Mouse (Mus musculus) embryonic facial prominence, embryonic 11.5 days (tissue): ENCODE data around the gene Mif. TPM values are rescaled to one million over a fixed set of nuclear protein-coding genes. Genes with fewer than 3 reads are reported as not detected.

ENCODE experiments used
- ATAC-seq: fragments of 200-750 bp; cut with Nextera tagmentation; replicated peaks from 2 replicates; pipeline ENCODE4 v1.8.0; 2017; ENCODE audit warnings: low read depth; ENCODE audit not compliant: insufficient number of reproducible peaks, low FRiP score, low TSS enrichment
- DNase-seq: peaks from one replicate; pipeline ENCODE4 v3.0.0-alpha.2; 2015; ENCODE audit warnings: low spot score
- H3K27ac ChIP-seq: fragments of 300-500 bp; sonication (generic); replicated peaks from 2 replicates; pipeline ENCODE4 v1.5.1; 2014; ENCODE audit warnings: mild to moderate bottlenecking, low read depth, low read length, control low read depth
- H3K27me3 ChIP-seq: fragments of 300-500 bp; sonication (generic); 2 replicates; pipeline ENCODE4 v1.6.1; 2014; ENCODE audit warnings: mild to moderate bottlenecking, low read length, moderate library complexity, mixed read lengths; ENCODE audit not compliant: control insufficient read depth, insufficient read depth
- H3K36me3 ChIP-seq: fragments of 300-500 bp; sonication (generic); replicated peaks from 2 replicates; pipeline ENCODE4 v1.6.1; 2014; ENCODE audit warnings: low read depth, mild to moderate bottlenecking, low read length, moderate library complexity, mixed read lengths; ENCODE audit not compliant: control insufficient read depth, insufficient read depth
- H3K4me1 ChIP-seq: fragments of 300-500 bp; sonication (generic); 2 replicates; pipeline ENCODE4 v1.6.1; 2014; ENCODE audit warnings: low read length, mixed read lengths; ENCODE audit not compliant: control insufficient read depth, insufficient read depth
- H3K4me2 ChIP-seq: fragments of 300-500 bp; sonication (generic); 2 replicates; pipeline ENCODE4 v1.6.1; 2014; ENCODE audit warnings: low read depth, mild to moderate bottlenecking, control low read depth, low read length, moderate library complexity
- H3K4me3 ChIP-seq: fragments of 300-500 bp; sonication (generic); 2 replicates; pipeline ENCODE4 v1.5.1; 2014; ENCODE audit warnings: low read depth, low read length, control low read depth
- H3K9ac ChIP-seq: fragments of 300-500 bp; sonication (generic); replicated peaks from 2 replicates; pipeline ENCODE4 v1.6.1; 2014; ENCODE audit warnings: mild to moderate bottlenecking, control low read depth, low read length
- H3K9me3 ChIP-seq: fragments of 300-500 bp; sonication (generic); replicated peaks from 2 replicates; pipeline ENCODE4 v1.6.1; 2016; ENCODE audit warnings: mild to moderate bottlenecking, low read length, inconsistent platforms, mixed read lengths; ENCODE audit not compliant: control insufficient read depth
- WGBS: fragments of 180-500 bp; shearing (Covaris S2); extraction: QIAGEN DNeasy Blood & Tissue Kit; methylation state at CpG from one replicate; pipeline ENCODE4 v1.1.7; 2014; 5-methylcytosine and 5-hydroxymethylcytosine counted together
- polyA plus RNA-seq: library from polyadenylated mRNA; unstranded; fragments of >200 nt; fragmentation: Nextera tagmentation; extraction: Ambion mirVana; gene quantifications from 2 replicates; pipeline ENCODE4 v1.2.1, GENCODE M21; 2014

Mif gene
- polyA plus RNA-seq, 1 experiment from 2014 or later, result 1,991 TPM

DNA sequence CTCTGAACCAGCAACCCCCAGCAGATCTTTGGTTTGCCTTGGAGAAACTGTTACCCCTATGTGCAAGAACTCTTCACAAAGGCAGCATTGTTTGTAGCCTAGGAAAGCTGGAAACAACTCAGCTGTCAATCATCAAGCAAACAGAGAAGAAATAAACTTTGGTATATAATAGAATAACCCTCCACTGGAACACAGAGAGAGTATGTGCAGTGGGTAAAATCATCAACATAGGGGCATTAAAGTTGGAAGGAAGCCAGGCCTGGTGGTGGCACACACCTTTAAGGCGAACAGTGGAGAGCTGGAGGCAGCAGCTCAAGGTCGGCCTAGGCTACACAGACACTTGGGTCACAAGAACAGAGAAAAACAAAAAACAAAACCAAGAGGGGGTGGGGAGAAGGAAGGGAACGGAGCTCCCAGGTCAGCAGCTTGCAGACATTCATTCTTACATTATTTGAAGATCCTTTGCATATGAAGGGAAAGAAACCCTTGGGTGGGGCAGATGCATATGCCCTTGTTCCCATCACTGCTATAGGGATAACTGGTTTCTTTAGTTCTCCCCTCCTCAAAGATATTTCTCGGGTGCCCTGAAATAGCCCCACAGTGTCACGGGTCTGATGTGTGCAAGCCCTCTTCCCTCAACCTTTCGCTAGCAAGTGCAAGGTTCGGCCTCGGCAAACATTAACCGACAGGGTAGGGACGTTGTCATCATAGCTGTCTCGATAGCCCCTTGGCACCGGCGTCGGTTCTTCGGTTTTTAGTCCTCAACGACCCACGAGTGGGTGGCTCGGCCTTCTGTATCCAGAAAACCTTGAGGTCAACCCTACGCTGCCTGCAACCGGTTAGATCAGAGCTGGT, 21.8 kb upstream of the Mif start:
- Histone ChIP-seq H3K27ac (peak overlapping the region; percentile 28; the same call in 1 of the 2 replicates), H3K9me3 (no peaks in the 10 kb centered on the region), H3K4me3 (no peak overlapping the region), H3K36me3 (no peaks in the 10 kb centered on the region), H3K9ac (no peak overlapping the region; the same call in 1 of the 2 replicates), H3K27me3 (no peaks in the 10 kb centered on the region), H3K4me1 (no peaks in the 10 kb centered on the region; the same call in 1 of the 2 replicates), H3K4me2 (no peak overlapping the region)
- WGBS, result 10% methylated on average over 20 of the region's 20 CpGs
- no peak for DNase-seq
- peak; percentile 25; the same call in 1 of the 2 replicates for ATAC-seq

DNA sequence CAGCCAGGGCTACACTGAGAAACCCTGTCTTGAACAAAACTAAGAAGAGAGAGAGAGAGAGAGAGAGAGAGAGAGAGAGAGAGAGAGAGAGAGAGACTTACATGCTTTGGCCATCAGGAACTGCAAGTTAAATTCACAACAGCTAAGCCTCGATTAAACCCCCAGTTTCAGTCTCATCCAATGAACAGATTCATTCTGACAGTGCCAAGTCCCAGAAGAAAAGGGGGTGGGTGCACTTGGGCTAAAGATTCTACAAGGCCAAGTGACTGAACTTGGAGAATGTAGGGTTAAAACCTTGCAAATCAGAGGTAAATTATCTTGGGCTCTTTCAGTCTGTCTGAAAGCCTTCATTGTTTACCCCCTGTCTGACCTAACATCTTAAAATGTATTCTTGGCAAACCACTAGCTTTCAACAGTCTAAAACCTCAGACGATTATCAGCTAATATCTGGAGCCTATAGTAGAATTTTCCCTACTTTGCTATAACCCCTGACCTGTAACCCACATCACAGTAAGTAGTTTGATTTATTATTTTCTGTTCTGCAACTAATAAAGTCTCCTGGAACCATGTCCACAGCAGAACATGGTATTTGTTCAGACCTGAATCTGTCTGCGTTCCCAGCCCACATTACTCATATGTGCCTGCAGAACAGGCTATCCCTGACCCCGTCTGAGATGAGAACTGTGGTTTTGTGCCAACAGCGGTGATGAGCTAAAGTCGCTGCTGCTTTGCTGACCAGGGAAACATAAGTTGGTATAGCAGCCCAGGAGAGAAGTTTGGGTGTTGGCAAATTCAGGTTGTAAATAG, 20.9 kb upstream of the Mif start:
- Histone ChIP-seq H3K4me2 (no peak overlapping the region), H3K9ac (no peak overlapping the region; the same call in 1 of the 2 replicates), H3K36me3 (no peaks in the 10 kb centered on the region), H3K27me3 (no peaks in the 10 kb centered on the region), H3K27ac (no peak overlapping the region), H3K4me1 (no peaks in the 10 kb centered on the region; the same call in 1 of the 2 replicates), H3K9me3 (no peaks in the 10 kb centered on the region), H3K4me3 (no peak overlapping the region)
- DNase-seq (no peak), ATAC-seq (no peak)
- WGBS, result 47% methylated on average over 6 of the region's 6 CpGs

- Histone ChIP-seq H3K9me3 (no peaks in the 10 kb centered on the region), H3K27ac (no peak overlapping the region), H3K4me2 (no peak overlapping the region), H3K4me1 (no peaks in the 10 kb centered on the region; the same call in 1 of the 2 replicates), H3K27me3 (no peaks in the 10 kb centered on the region), H3K36me3 (no peaks in the 10 kb centered on the region), H3K4me3 (no peak overlapping the region), H3K9ac (no peak overlapping the region)
- ATAC-seq (no peak), DNase-seq (no peak)
- whole genome bisulfite sequencing, result 94% methylated on average over 10 of the region's 10 CpGs
Observed at GRCm38 (mm10) chr10:75880351-75880750, 20.3 kb upstream of the Mif start.

DNA sequence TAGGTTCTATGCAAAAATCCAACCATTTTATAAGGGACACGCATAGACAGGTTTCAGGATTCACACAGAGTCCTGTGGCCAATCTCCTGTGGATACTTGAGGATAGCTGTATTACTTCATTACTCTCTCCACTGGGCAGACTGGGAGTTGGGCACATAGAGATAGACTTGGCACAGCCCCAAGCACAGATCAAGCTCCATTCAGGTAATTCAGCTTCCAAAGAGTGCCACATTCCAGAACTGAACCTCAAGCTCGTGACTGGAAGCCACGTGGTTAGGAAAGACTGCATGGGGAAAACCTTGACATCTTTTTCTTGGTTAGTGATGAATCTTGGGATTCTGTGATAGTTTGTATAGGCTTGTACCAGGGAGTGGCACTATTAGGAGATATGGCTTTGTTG, 18.8 kb upstream of the Mif start:
- WGBS, result 90% methylated on average over 3 of the region's 3 CpGs
- Histone ChIP-seq H3K9ac (no peak overlapping the region), H3K9me3 (no peaks in the 10 kb centered on the region), H3K27ac (no peak overlapping the region), H3K27me3 (no peaks in the 10 kb centered on the region), H3K4me3 (no peak overlapping the region), H3K36me3 (no peaks in the 10 kb centered on the region), H3K4me2 (no peak overlapping the region), H3K4me1 (no peaks in the 10 kb centered on the region; the same call in 1 of the 2 replicates)
- ATAC-seq, result no peak
- no peak for DNase-seq

GRCm38 (mm10) chr10:75873543-75874170, 13.6 kb upstream of the Mif start:
- H3K4me2 ChIP-seq, result peak overlapping the region; percentile 50
- H3K9me3 ChIP-seq, result no peaks in the 10 kb centered on the region
- 23% methylated on average over 10 of the region's 10 CpGs for WGBS
- ATAC-seq (no peak), DNase-seq (no peak)
- H3K27ac ChIP-seq, result peak overlapping the region; percentile 7; the same call in 1 of the 2 replicates
- H3K36me3 ChIP-seq, result no peaks in the 10 kb centered on the region
- H3K9ac ChIP-seq, result peak overlapping the region; percentile 51
- peak overlapping the region; percentile 25; the same call in 1 of the 2 replicates for H3K4me3 ChIP-seq
- no peaks in the 10 kb centered on the region for H3K27me3 ChIP-seq
- H3K4me1 ChIP-seq, result no peaks in the 10 kb centered on the region

- ATAC-seq, result peak; percentile 98
- DNase-seq, result peak; percentile 90
- H3K27me3 ChIP-seq, result no peaks in the 10 kb centered on the region
- no peaks in the 10 kb centered on the region for H3K9me3 ChIP-seq
- H3K4me2 ChIP-seq, result peak overlapping the region; percentile 50
- H3K4me3 ChIP-seq, result peak overlapping the region; percentile 25
- H3K4me1 ChIP-seq, result no peaks in the 10 kb centered on the region
- H3K36me3 ChIP-seq, result no peaks in the 10 kb centered on the region
- 2% methylated on average over 11 of the region's 11 CpGs for WGBS
- peak overlapping the region; percentile 7; the same call in 1 of the 2 replicates for H3K27ac ChIP-seq
- H3K9ac ChIP-seq, result peak overlapping the region; percentile 51
Observed at GRCm38 (mm10) chr10:75872915-75873542, 13.0 kb upstream of the Mif start.

DNA sequence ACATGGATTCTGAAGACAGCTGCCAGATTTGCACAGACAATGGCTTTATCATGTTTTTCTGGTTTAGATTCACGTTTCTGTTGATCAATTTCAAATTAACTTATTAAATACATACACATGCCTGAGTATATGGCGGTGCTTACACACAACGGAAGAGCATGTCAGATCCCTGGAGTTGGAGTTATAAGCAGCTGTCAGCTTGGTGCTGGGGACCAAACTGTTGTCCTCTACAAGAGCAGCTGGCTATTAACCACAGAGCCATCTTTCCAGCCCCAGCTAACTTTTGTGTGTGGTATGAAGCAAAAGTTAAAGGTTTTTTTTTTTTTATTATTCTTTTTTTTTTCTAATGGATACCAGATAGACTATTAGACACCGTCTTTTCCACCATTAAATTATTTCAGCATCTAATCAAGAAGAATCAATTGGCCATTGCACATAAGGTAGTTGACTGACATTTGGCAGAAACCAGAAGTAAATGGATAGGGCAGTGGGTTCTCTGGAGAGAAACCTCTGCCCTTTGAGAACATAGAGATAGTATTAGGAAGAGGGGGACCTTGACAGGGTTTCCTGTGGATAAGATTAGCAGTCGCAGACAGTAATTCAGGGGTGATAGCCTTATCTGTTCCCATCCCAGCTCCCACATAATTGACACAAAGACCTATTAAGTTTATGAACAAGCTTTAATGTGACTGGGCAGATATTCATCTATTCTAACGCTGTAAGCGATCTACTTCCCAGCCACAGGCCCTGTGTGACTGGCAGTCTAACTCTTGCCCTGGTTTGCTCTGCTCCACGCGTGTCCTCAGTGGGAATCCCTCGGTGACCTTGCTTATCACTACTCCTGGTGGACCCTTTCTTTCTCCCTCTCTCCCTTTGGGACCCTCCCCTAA, 12.2 kb upstream of the Mif start:
- no peaks in the 10 kb centered on the region for H3K27me3 ChIP-seq
- no peaks in the 10 kb centered on the region for H3K4me1 ChIP-seq
- peak overlapping the region; percentile 25 for H3K4me3 ChIP-seq
- H3K9me3 ChIP-seq, result no peaks in the 10 kb centered on the region
- H3K36me3 ChIP-seq, result no peaks in the 10 kb centered on the region
- H3K9ac ChIP-seq, result peak overlapping the region; percentile 43
- H3K4me2 ChIP-seq, result peak overlapping the region; percentile 50
- H3K27ac ChIP-seq, result no peak overlapping the region
- ATAC-seq (no peak), DNase-seq (no peak)
- WGBS, result 35% methylated on average over 10 of the region's 10 CpGs
